Mouse (Mus musculus) B cell, adult 67 days (primary cell): ENCODE measurements around the gene Cyp2d10. TPM values are rescaled to one million over a fixed set of nuclear protein-coding genes. Genes with fewer than 3 reads are reported as not detected.

Experiments used
- total RNA-seq, 2 experiments: library from RNA; stranded (reverse); gene quantifications; 4 replicates each; pipeline ENCODE4 v1.2.4; 2023

The Cyp2d10 gene
- not detected for total RNA-seq

GRCm38 (mm10) chr15:82406981-82407380 is at the start of gene Cyp2d10:
Gene Cyp2d10 (minus strand): TSS chr15:82407195.

GRCm38 (mm10) chr15:82433137-82433536 is 26.1 kb upstream of the Cyp2d10 start, which contains the start of gene Cyp2d9:
Gene Cyp2d9 (plus strand): TSS chr15:82433437.

GRCm38 (mm10) chr15:82393922-82394321 is 13.1 kb downstream of the Cyp2d10 start, which contains the start of gene Cyp2d11:
Gene Cyp2d11 (minus strand): TSS chr15:82394022.

GRCm38 (mm10) chr15:82379871-82380713 is 26.9 kb downstream of the Cyp2d10 start, which contains the start of gene Cyp2d22:
Gene Cyp2d22 (minus strand): TSS chr15:82380260.

GRCm38 (mm10) chr15:82354126-82354945 is 52.7 kb downstream of the Cyp2d10 start, which contains the start of gene Ndufa6:
Gene Ndufa6 (minus strand): TSS chr15:82354322.

Other genes with a start within 250 kb of the Cyp2d10 start
- gene Shisa8, start 194.4 kb downstream of the Cyp2d10 start, total RNA-seq = 1 to 10 TPM; 7.9 to 8.9 TPM
- gene Tnfrsf13c, start 182.8 kb downstream of the Cyp2d10 start, total RNA-seq = 100 to 1,000 TPM; 350 to 394 TPM
- 1 to 10 TPM in 1 of 2 experiments, not detected in 1; 3.9 TPM for gene Cenpm, start 162.4 kb downstream of the Cyp2d10 start, total RNA-seq
- not detected for gene 1500009C09Rik, start 154.8 kb downstream of the Cyp2d10 start, total RNA-seq
- not detected for gene Sept3, start 132.3 kb downstream of the Cyp2d10 start, total RNA-seq
- not detected for gene Wbp2nl, start 108.2 kb downstream of the Cyp2d10 start, total RNA-seq
- 10 to 100 TPM; 40.2 to 52.2 TPM for gene Naga, start 68.3 kb downstream of the Cyp2d10 start, total RNA-seq
- gene Pheta2, start 68.3 kb downstream of the Cyp2d10 start, total RNA-seq = not detected
- 10 to 100 TPM; 78.1 to 82.2 TPM for gene Smdt1, start 68.2 kb downstream of the Cyp2d10 start, total RNA-seq
- 100 to 1,000 TPM; 119 to 121 TPM for gene Ndufa6, start 52.9 kb downstream of the Cyp2d10 start, total RNA-seq
- gene Cyp2d22, start 26.9 kb downstream of the Cyp2d10 start, total RNA-seq = 1 to 10 TPM; 5.9 to 10.0 TPM
- gene Cyp2d11, start 13.2 kb downstream of the Cyp2d10 start, total RNA-seq = not detected
- not detected for gene Cyp2d9, start 26.2 kb upstream of the Cyp2d10 start, total RNA-seq
- gene Cyp2d12, start 147.9 kb upstream of the Cyp2d10 start, total RNA-seq = not detected
- not detected for gene Cyp2d34, start 213.8 kb upstream of the Cyp2d10 start, total RNA-seq